Mouse (Mus musculus) CH12.LX (cell line): ENCODE results near the gene Cox4i2. TPM values are rescaled to one million over a fixed set of nuclear protein-coding genes. Genes with fewer than 3 reads are reported as not detected.
A peak's percentile ranks its signal among the peaks of the same experiment; 100 is the strongest.

Source experiments
- DNase-seq: peaks from one replicate; pipeline ENCODE4 v3.0.0-alpha.2; 2013; ENCODE audit errors: extremely low read depth
- H3K27ac ChIP-seq: 2 replicates; pipeline ENCODE4 v1.5.1; 2012; ENCODE audit warnings: low read depth, mild to moderate bottlenecking, control low read depth, moderate library complexity; ENCODE audit not compliant: insufficient read depth
- H3K27me3 ChIP-seq: replicated peaks from 2 replicates; pipeline ENCODE3; 2012; ENCODE audit warnings: inconsistent platforms
- H3K36me3 ChIP-seq, 2 experiments: replicated peaks in 1 of 2; 2 replicates each; pipeline versions ENCODE3 to v1.6.1; 2012; ENCODE audit warnings: inconsistent platforms in 1 of 2, low read length in 1 of 2, mild to moderate bottlenecking in 1 of 2, mixed read lengths in 1 of 2, moderate library complexity in 1 of 2; ENCODE audit not compliant: control insufficient read depth in 1 of 2, insufficient read depth in 1 of 2
- H3K4me1 ChIP-seq, 2 experiments: 2 replicates each; pipeline ENCODE4 v1.6.1; 2012; ENCODE audit warnings: inconsistent platforms in 1 of 2, moderate library complexity in 1 of 2; ENCODE audit not compliant: insufficient read depth in 2 of 2, control insufficient read depth in 1 of 2
- H3K4me2 ChIP-seq: 2 replicates; pipeline ENCODE4 v1.6.1; 2012; ENCODE audit warnings: low read depth, mild to moderate bottlenecking, control low read depth; ENCODE audit not compliant: poor library complexity, insufficient read depth, severe bottlenecking
- H3K4me3 ChIP-seq, 3 experiments: fragments of 150-350 bp in 1 of 3; sonication (generic) in 1 of 3; replicated peaks in 1 of 3; 2 replicates each; pipeline versions ENCODE3 to v1.5.1; 2011 to 2012; ENCODE audit warnings: low read depth in 2 of 3, low read length in 2 of 3, mild to moderate bottlenecking in 2 of 3, moderate library complexity in 2 of 3, control low read depth in 1 of 3, improper control_type of control experiment in 1 of 3, inconsistent platforms in 1 of 3, mixed read lengths in 1 of 3; ENCODE audit not compliant: poor library complexity in 1 of 3
- H3K79me2 ChIP-seq: replicated peaks from 2 replicates; pipeline ENCODE4 v1.6.1; 2012; ENCODE audit warnings: mild to moderate bottlenecking, moderate library complexity; ENCODE audit not compliant: control insufficient read depth, poor library complexity, insufficient read depth, severe bottlenecking; ENCODE audit errors: extremely low read depth
- H3K9ac ChIP-seq: 2 replicates; pipeline ENCODE4 v1.6.1; 2012; ENCODE audit warnings: low read depth, mild to moderate bottlenecking, control low read depth, moderate library complexity; ENCODE audit not compliant: insufficient read depth
- H3K9me3 ChIP-seq: replicated peaks from 2 replicates; pipeline ENCODE3; 2012; ENCODE audit warnings: low read length, inconsistent platforms, mixed read lengths
- BHLHE40 ChIP-seq: IDR thresholded peaks from 2 replicates; pipeline ENCODE4 v1.6.1; 2011; ENCODE audit warnings: mild to moderate bottlenecking, low read depth, low read length, improper control_type of control experiment
- CTCF ChIP-seq, 2 experiments: IDR thresholded peaks in 1 of 2; conservative IDR thresholded peaks in 1 of 2; 2 replicates each; pipeline ENCODE4 v1.5.1; 2011 to 2012; ENCODE audit warnings: low read depth in 2 of 2, low read length in 2 of 2, improper control_type of control experiment in 1 of 2, inconsistent platforms in 1 of 2, mild to moderate bottlenecking in 1 of 2, moderate library complexity in 1 of 2
- ELF1 ChIP-seq: IDR thresholded peaks from 2 replicates; pipeline ENCODE4 v1.6.1; 2014; ENCODE audit warnings: low read depth, mild to moderate bottlenecking, inconsistent platforms, low read length, improper control_type of control experiment
- EP300 ChIP-seq: IDR thresholded peaks from 2 replicates; pipeline ENCODE4 v1.6.1; 2011; ENCODE audit warnings: low read length, improper control_type of control experiment
- HCFC1 ChIP-seq: IDR thresholded peaks from 2 replicates; pipeline ENCODE4 v1.6.1; 2012; ENCODE audit warnings: low read depth, mild to moderate bottlenecking, inconsistent platforms, low read length, improper control_type of control experiment
- JUND ChIP-seq: conservative IDR thresholded peaks from 2 replicates; pipeline ENCODE4 v1.6.1; 2011; ENCODE audit warnings: low read depth, low read length, improper control_type of control experiment
- KAT2A ChIP-seq: IDR thresholded peaks from 2 replicates; pipeline ENCODE4 v1.6.1; 2012; ENCODE audit warnings: low read length, improper control_type of control experiment, inconsistent platforms; ENCODE audit not compliant: insufficient replicate concordance
- MAFK ChIP-seq: IDR thresholded peaks from 2 replicates; pipeline ENCODE4 v1.6.1; 2011; ENCODE audit warnings: low read length, improper control_type of control experiment; ENCODE audit not compliant: insufficient replicate concordance
- MAX ChIP-seq: IDR thresholded peaks from 2 replicates; pipeline ENCODE4 v1.6.1; 2011; ENCODE audit warnings: low read length, improper control_type of control experiment
- MXI1 ChIP-seq: IDR thresholded peaks from 2 replicates; pipeline ENCODE4 v1.6.1; 2011; ENCODE audit warnings: mild to moderate bottlenecking, low read depth, low read length, improper control_type of control experiment
- NRF1 ChIP-seq: IDR thresholded peaks from 2 replicates; pipeline ENCODE4 v1.6.1; 2014; ENCODE audit warnings: low read depth, mild to moderate bottlenecking, inconsistent platforms, low read length, improper control_type of control experiment, moderate library complexity
- PAX5 ChIP-seq: IDR thresholded peaks from 2 replicates; pipeline ENCODE4 v1.6.1; 2012; ENCODE audit warnings: low read length, inconsistent platforms, mixed read lengths
- POLR2A ChIP-seq: IDR thresholded peaks from 2 replicates; pipeline ENCODE4 v1.6.1; 2011; ENCODE audit warnings: low read depth, mild to moderate bottlenecking, improper control_type of control experiment, low read length
- POLR2AphosphoS2 ChIP-seq: IDR thresholded peaks from 2 replicates; pipeline ENCODE4 v1.6.1; 2011; ENCODE audit warnings: low read depth, low read length, improper control_type of control experiment
- RAD21 ChIP-seq: IDR thresholded peaks from 2 replicates; pipeline ENCODE4 v1.6.1; 2011; ENCODE audit warnings: low read depth, mild to moderate bottlenecking, low read length, improper control_type of control experiment, moderate library complexity
- RCOR1 ChIP-seq: conservative IDR thresholded peaks from 2 replicates; pipeline ENCODE4 v1.6.1; 2012; ENCODE audit warnings: low read depth, mild to moderate bottlenecking, inconsistent platforms, low read length, improper control_type of control experiment
- SIN3A ChIP-seq: IDR thresholded peaks from 2 replicates; pipeline ENCODE4 v1.6.1; 2012; ENCODE audit warnings: low read length, improper control_type of control experiment, inconsistent platforms
- SMC3 ChIP-seq: IDR thresholded peaks from 2 replicates; pipeline ENCODE4 v1.6.1; 2011; ENCODE audit warnings: low read depth, low read length, improper control_type of control experiment
- TCF12 ChIP-seq: IDR thresholded peaks from 2 replicates; pipeline ENCODE4 v1.6.1; 2014; ENCODE audit warnings: low read depth, mild to moderate bottlenecking, inconsistent platforms, low read length, improper control_type of control experiment
- UBTF ChIP-seq: IDR thresholded peaks from 2 replicates; pipeline ENCODE4 v1.6.1; 2012; ENCODE audit warnings: low read depth, mild to moderate bottlenecking, inconsistent platforms, low read length, improper control_type of control experiment, moderate library complexity
- USF1 ChIP-seq: IDR thresholded peaks from 2 replicates; pipeline ENCODE4 v1.6.1; 2014; ENCODE audit warnings: low read depth, mild to moderate bottlenecking, inconsistent platforms, low read length, improper control_type of control experiment
- ZC3H11A ChIP-seq: IDR thresholded peaks from 2 replicates; pipeline ENCODE4 v1.6.1; 2012; ENCODE audit warnings: low read depth, mild to moderate bottlenecking, inconsistent platforms, low read length, improper control_type of control experiment
- ZKSCAN1 ChIP-seq: IDR thresholded peaks from 2 replicates; pipeline ENCODE4 v1.6.1; 2012; ENCODE audit warnings: low read depth, inconsistent platforms, low read length, improper control_type of control experiment, borderline replicate concordance
- ZMIZ1 ChIP-seq: IDR thresholded peaks from 2 replicates; pipeline ENCODE4 v1.6.1; 2012; ENCODE audit warnings: low read depth, mild to moderate bottlenecking, inconsistent platforms, low read length, improper control_type of control experiment
- ZNF384 ChIP-seq: IDR thresholded peaks from 2 replicates; pipeline ENCODE4 v1.6.1; 2012; ENCODE audit warnings: low read depth, low read length, improper control_type of control experiment, inconsistent platforms
- dilution Hi-C: fragments of 300-500 bp; cut with MboI; formaldehyde crosslinking; loops from 2 replicates; pipeline ENCODE4 v1.14.3; 2020; ENCODE audit warnings: low sequenced_read_pairs; ENCODE audit not compliant: extremely low pct_unique_long_range_greater_than_20kb, extremely low pct_ligation_motif_present
- in situ Hi-C: fragments of 300-500 bp; cut with MboI; formaldehyde crosslinking; loops from 3 replicates; pipeline ENCODE4 v1.14.3; 2019; ENCODE audit warnings: low sequenced_read_pairs, low pct_ligation_motif_present, low pct_unique_long_range_greater_than_20kb, mixed read lengths
- polyA plus RNA-seq: library from polyadenylated mRNA; unstranded; fragments of >175 nt; gene quantifications from 2 replicates; pipeline ENCODE4 v1.2.1, GENCODE M21; 2012; ENCODE audit warnings: low read depth; ENCODE audit not compliant: insufficient read length
- total RNA-seq, 2 experiments: library from RNA; depleted of rRNA; stranded (reverse); fragments of 300-350 nt in 1 of 2; fragments of >200 nt in 1 of 2; gene quantifications; 2 replicates each; pipeline ENCODE4 v1.2.3; 2012 to 2014

The Cox4i2 gene
- total and polyA plus RNA-seq, 3 experiments, result not detected

- H3K9me3 ChIP-seq, result no peaks in the 10 kb centered on the region
- in situ Hi-C loops (no loop called here), dilution Hi-C loops (no loop called here)
- no peak overlapping the region for H3K9ac ChIP-seq
- DNase-seq, result peak; percentile 73
- H3K27ac ChIP-seq, result no peak overlapping the region
- H3K4me3 ChIP-seq, result no peak overlapping the region
- peaks cover 0 to 28% of the 10 kb centered on the region in 2 experiments; a peak in 2 of 4 replicates for H3K4me1 ChIP-seq
- peak; percentile 60 for TF ChIP-seq RAD21
- TF ChIP-seq HCFC1, result no peak
- TF ChIP-seq CTCF (conservative IDR thresholded peaks at IDR 0.05 in 1 of 2, IDR thresholded peaks at IDR 0.05 in 1 of 2; ENCODE audit: low read depth in 2 of 2, low read length in 2 of 2), result peak; percentile 81 to 98
- TF ChIP-seq MAX, result no peak
- peak; percentile 84 for TF ChIP-seq SMC3
- H3K27me3 ChIP-seq, result peaks cover 32% of the 10 kb centered on the region
- no peaks in the 10 kb centered on the region for H3K79me2 ChIP-seq
- H3K4me2 ChIP-seq, result no peak overlapping the region
- no peaks in the 10 kb centered on the region for H3K36me3 ChIP-seq
Observed at GRCm38 (mm10) chr2:152766387-152767123, 12.6 kb downstream of the Cox4i2 start.

- no peaks in the 10 kb centered on the region for H3K36me3 ChIP-seq
- in situ Hi-C loops (no loop called here), dilution Hi-C loops (no loop called here)
- peaks cover 23% of the 10 kb centered on the region for H3K27me3 ChIP-seq
- DNase-seq, result peak; percentile 71
- no peaks in the 10 kb centered on the region for H3K9me3 ChIP-seq
- H3K79me2 ChIP-seq, result no peaks in the 10 kb centered on the region
- no peak overlapping the region for H3K4me3 ChIP-seq
- H3K4me2 ChIP-seq, result no peak overlapping the region
- H3K9ac ChIP-seq, result no peak overlapping the region
- TF ChIP-seq POLR2AphosphoS2 (no peak), SMC3 (peak; percentile 69), MAX (no peak), USF1 (no peak), RCOR1 (no peak), MAFK (no peak), ELF1 (0 out of 2 replicates have a peak, but pooled peaks have one; percentile 26), CTCF (conservative IDR thresholded peaks at IDR 0.05 in 1 of 2, IDR thresholded peaks at IDR 0.05 in 1 of 2; ENCODE audit: low read depth in 2 of 2, low read length in 2 of 2) (peak; percentile 59 to 80), PAX5 (no peak), ZMIZ1 (no peak), ZC3H11A (no peak), POLR2A (no peak), ZKSCAN1 (no peak), JUND (no peak), KAT2A (no peak), NRF1 (no peak), RAD21 (peak; percentile 39), MXI1 (no peak), ZNF384 (no peak), TCF12 (no peak), BHLHE40 (no peak), HCFC1 (no peak), SIN3A (no peak), UBTF (no peak), EP300 (no peak)
- TF ChIP-seq, all 38 proteins: peak for 4
- Histone ChIP-seq H3K4me1 (peaks cover 0 to 28% of the 10 kb centered on the region in 2 experiments; a peak in 2 of 4 replicates), H3K27ac (no peak overlapping the region)
Observed at GRCm38 (mm10) chr2:152767618-152768271, 13.8 kb downstream of the Cox4i2 start.
